Mouse (Mus musculus) neural tube, embryonic 11.5 days (tissue): ENCODE measurements around the gene Etv2. TPM values are rescaled to one million over a fixed set of nuclear protein-coding genes. Genes with fewer than 3 reads are reported as not detected.

Source experiments
- ATAC-seq: fragments of 200-750 bp; cut with Nextera tagmentation; 2 replicates; pipeline ENCODE4 v1.8.0; 2017; ENCODE audit warnings: moderate number of reproducible peaks, mild to moderate bottlenecking, moderate TSS enrichment, moderate library complexity; ENCODE audit not compliant: insufficient read depth, low FRiP score, low TSS enrichment
- DNase-seq: peaks from one replicate; pipeline ENCODE4 v3.0.0-alpha.2; 2015; ENCODE audit warnings: low spot score
- H3K27ac ChIP-seq: fragments of 300-500 bp; sonication (generic); 2 replicates; pipeline ENCODE4 v1.5.1; 2014; ENCODE audit warnings: low read depth, mild to moderate bottlenecking, low read length
- H3K27me3 ChIP-seq: fragments of 300-500 bp; sonication (generic); 2 replicates; pipeline ENCODE4 v1.6.1; 2014; ENCODE audit warnings: mild to moderate bottlenecking, low read length, mixed read lengths; ENCODE audit not compliant: control insufficient read depth, insufficient read depth
- H3K36me3 ChIP-seq: fragments of 300-500 bp; sonication (generic); 2 replicates; pipeline ENCODE4 v1.6.1; 2014; ENCODE audit warnings: mild to moderate bottlenecking, low read length, moderate library complexity, mixed read lengths; ENCODE audit not compliant: control insufficient read depth, insufficient read depth
- H3K4me1 ChIP-seq: fragments of 300-500 bp; sonication (generic); 2 replicates; pipeline ENCODE4 v1.6.1; 2014; ENCODE audit warnings: low read length, mixed read lengths; ENCODE audit not compliant: control insufficient read depth, insufficient read depth
- H3K4me2 ChIP-seq: fragments of 300-500 bp; sonication (generic); 2 replicates; pipeline ENCODE4 v1.6.1; 2014; ENCODE audit warnings: low read depth, mild to moderate bottlenecking, moderate library complexity
- H3K4me3 ChIP-seq: fragments of 300-500 bp; sonication (generic); 2 replicates; pipeline ENCODE4 v1.5.1; 2014; ENCODE audit warnings: low read depth, low read length
- H3K9ac ChIP-seq: fragments of 300-500 bp; sonication (generic); 2 replicates; pipeline ENCODE4 v1.6.1; 2014; ENCODE audit warnings: mild to moderate bottlenecking, low read length
- H3K9me3 ChIP-seq: fragments of 300-500 bp; sonication (generic); 2 replicates; pipeline ENCODE4 v1.6.1; 2016; ENCODE audit warnings: low read length; ENCODE audit not compliant: control insufficient read depth
- WGBS: fragments of 180-500 bp; shearing (Covaris S2); extraction: QIAGEN DNeasy Blood & Tissue Kit; methylation state at CpG from one replicate; pipeline ENCODE4 v1.1.7; 2014; 5-methylcytosine and 5-hydroxymethylcytosine counted together
- polyA plus RNA-seq: library from polyadenylated mRNA; unstranded; fragments of >200 nt; fragmentation: Nextera tagmentation; extraction: Ambion mirVana; gene quantifications from 2 replicates; pipeline ENCODE4 v1.2.1, GENCODE M21; 2014

The Etv2 gene
- polyA plus RNA-seq, 1 experiment from 2014 or later: not detected

DNA sequence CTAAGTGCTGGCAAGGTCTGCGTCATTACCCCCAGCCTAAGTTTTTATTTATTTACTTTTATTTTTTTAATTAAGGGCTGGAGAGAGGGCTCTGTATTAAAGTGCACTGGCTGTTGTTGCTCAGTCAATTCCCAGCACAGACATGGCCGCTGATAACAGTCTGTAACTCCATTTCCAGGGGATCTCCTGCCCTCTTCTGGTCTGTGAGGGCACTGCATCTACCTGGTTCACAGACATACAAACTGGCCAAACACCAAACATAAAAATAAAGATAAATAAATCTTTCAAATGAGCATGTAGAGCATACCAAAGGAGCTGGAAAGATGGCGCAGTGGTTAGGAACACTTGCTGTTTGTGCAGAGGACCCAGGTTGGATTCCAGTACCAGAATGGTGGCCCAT lies 16.4 kb downstream of the Etv2 start:
- Histone ChIP-seq H3K27ac (no peak overlapping the region), H3K27me3 (no peaks in the 10 kb centered on the region), H3K4me1 (no peaks in the 10 kb centered on the region), H3K36me3 (peaks cover 23% of the 10 kb centered on the region), H3K9ac (no peak overlapping the region), H3K4me3 (no peak overlapping the region), H3K9me3 (no peaks in the 10 kb centered on the region), H3K4me2 (no peak overlapping the region)
- 89% methylated on average over 3 of the region's 3 CpGs for WGBS
- DNase-seq (no peak), ATAC-seq (no peak)

DNA sequence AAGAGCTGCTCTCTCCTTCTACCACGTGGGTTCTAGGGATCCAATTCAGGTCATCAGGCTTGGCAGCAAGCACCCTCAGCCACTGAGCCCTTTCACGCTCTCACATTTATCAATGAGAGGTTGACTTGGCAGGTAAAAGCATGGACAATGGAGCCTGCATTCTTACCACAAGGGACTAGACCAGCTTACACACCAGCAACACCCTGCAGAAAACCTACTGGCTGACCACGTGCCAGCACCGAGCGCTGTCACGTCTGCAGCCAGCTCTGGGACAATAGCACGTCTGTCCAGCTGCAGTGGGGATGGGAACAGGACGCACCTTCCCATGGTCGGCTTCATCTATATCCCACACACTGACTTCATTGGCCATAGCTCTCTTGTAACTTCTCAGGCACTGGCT lies 17.0 kb downstream of the Etv2 start:
- H3K9ac ChIP-seq: no peak overlapping the region
- H3K27ac ChIP-seq: no peak overlapping the region
- no peaks in the 10 kb centered on the region for H3K9me3 ChIP-seq
- no peaks in the 10 kb centered on the region for H3K27me3 ChIP-seq
- H3K4me2 ChIP-seq: no peak overlapping the region
- H3K4me3 ChIP-seq: no peak overlapping the region
- no peaks in the 10 kb centered on the region for H3K4me1 ChIP-seq
- no peak for ATAC-seq
- DNase-seq: no peak
- H3K36me3 ChIP-seq: peaks cover 23% of the 10 kb centered on the region
- 97% methylated on average over 9 of the region's 9 CpGs for WGBS

DNA sequence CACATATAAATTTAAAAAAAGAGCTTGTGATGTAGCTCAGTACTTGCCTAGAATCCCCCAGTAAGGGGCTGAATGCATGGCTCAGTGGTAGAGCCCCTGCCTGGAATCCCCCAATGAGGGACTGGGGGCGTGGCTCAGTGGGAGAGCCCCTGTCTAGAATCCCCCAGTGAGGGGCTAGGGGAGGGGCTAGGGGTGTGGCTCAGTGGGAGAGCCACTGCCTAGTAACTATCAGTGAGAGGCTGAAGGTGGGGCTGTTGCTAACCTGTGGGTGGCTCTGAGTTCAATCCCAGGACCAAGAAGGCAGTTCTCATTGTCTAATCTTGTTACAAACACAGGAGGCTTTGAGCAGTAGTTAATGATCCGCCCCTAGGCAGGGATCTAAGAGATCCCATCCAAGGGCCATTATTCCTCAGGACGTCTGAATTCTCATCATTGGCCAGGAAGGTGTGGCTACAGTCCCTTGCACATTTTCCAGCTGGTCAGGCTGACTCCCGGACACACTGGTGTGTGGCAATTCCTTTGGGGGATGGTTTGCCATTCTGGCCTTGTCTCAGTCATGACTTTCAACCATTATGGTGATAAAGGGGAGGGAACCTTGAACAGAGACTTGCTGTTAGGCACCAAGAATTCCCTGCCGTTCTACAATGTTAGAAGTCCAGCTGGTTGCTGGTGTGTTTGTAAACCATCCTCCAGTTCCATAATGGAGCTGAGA lies 20.4 kb downstream of the Etv2 start:
- H3K36me3 ChIP-seq: peaks cover 12% of the 10 kb centered on the region
- 56% methylated on average over 5 of the region's 5 CpGs for WGBS
- H3K4me2 ChIP-seq: no peak overlapping the region
- no peak for ATAC-seq
- no peaks in the 10 kb centered on the region for H3K9me3 ChIP-seq
- H3K27ac ChIP-seq: no peak overlapping the region
- no peak overlapping the region for H3K4me3 ChIP-seq
- no peak overlapping the region for H3K9ac ChIP-seq
- DNase-seq: no peak
- H3K4me1 ChIP-seq: no peaks in the 10 kb centered on the region
- H3K27me3 ChIP-seq: no peaks in the 10 kb centered on the region

DNA sequence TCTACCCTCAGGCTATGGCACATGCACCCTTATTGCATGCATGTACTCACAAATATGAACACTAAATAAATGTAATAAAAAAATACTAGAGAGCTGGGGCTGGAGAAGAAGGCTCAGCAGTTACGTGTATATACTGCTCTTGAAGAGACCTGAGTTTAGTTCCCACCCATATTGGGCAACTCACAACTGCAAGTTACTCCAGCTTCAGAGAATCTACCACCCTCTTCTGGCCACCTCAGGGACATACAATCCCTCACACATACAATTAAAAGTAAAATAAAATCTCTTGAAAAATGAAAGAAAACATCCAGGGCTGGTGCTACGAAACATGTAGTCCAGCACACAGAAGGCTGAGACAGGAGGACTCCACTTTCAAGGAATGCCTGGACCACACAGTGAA lies 21.2 kb downstream of the Etv2 start:
- H3K4me2 ChIP-seq: no peak overlapping the region
- 81% methylated on average over 2 of the region's 2 CpGs for WGBS
- H3K9me3 ChIP-seq: no peaks in the 10 kb centered on the region
- H3K27me3 ChIP-seq: no peaks in the 10 kb centered on the region
- peaks cover 11% of the 10 kb centered on the region for H3K36me3 ChIP-seq
- H3K9ac ChIP-seq: no peak overlapping the region
- no peaks in the 10 kb centered on the region for H3K4me1 ChIP-seq
- H3K4me3 ChIP-seq: no peak overlapping the region
- ATAC-seq: no peak
- no peak for DNase-seq
- H3K27ac ChIP-seq: no peak overlapping the region

DNA sequence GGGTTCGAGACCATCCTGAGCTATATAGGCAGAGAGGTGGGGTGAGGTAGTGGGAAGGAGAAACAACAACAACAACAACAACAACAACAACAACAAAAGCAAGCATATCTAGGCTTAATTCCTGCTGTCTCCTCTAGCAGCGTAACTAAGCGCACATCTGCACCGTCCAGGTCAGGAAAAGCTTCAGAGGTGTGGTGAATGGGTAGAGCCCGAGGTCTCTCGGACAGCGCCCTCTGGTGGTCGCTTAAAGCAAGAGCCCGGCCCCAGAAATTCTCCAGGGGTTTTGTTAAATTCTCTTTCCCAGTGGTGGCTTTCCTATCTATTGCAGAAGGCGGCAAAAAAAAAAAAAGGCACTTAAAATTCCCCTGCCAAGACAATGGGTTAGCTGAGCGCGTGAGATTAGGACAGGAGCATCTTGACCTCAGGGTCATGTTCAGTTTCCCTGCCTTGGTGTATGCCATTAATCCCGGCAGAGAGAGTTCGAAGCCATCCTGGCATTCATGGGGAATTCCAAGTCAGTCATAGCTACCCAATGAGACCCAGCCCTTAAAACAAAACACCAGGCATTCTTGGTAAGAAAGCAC lies 22.0 kb downstream of the Etv2 start:
- DNase-seq (peak; percentile 68), ATAC-seq (peak; percentile 55; the same call in 1 of the 2 replicates)
- Histone ChIP-seq H3K9me3 (no peaks in the 10 kb centered on the region), H3K4me3 (no peak overlapping the region), H3K27me3 (no peaks in the 10 kb centered on the region), H3K27ac (no peak overlapping the region), H3K4me1 (no peaks in the 10 kb centered on the region), H3K4me2 (no peak overlapping the region), H3K36me3 (peaks cover 3% of the 10 kb centered on the region), H3K9ac (no peak overlapping the region)
- 29% methylated on average over 14 of the region's 14 CpGs for WGBS

DNA sequence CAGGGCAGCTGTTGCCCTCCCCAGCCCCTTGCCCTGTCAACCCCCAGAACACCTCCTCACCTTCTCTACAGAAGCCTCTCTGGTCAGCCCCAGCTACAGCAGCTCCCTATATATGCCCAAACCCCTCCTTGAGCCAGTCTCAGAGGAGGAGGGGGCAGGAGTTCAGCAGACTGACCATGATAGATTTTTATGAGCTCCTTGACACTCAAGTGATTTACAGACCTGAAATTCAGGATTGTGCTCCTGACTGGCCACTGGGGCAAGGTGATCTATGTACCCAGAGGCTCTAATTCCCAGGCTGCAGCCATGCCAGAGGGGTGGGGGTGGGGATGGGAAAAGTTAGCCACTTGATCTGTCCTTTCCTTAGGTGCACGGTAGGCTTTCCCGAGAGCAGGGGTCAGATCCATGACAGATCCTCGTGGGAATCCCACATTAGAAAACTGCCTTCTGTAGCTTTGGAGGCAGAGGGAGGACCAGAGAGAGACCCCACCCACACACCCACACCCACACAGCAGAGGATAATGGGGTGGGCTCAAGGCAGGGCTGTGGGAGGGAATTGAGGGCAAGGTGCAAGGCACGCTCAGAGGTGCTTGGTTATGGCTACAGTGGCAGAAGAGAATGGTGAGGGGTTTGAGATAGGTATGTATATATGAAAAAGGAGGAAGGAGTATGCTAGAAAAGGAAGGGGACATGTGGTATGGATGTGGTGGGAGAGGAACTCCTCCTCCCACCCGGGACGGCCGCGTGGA lies 22.8 kb downstream of the Etv2 start, which contains the start of gene Upk1a:
Upk1a (minus strand) TSS at position 194 of the 749 bp plus-strand sequence.
- no peaks in the 10 kb centered on the region for H3K4me1 ChIP-seq
- no peak within 1 kb of the TSS for H3K4me3 ChIP-seq
- 0 out of 2 replicates have a peak, but pooled peaks cover 3% of the 10 kb centered on the region for H3K36me3 ChIP-seq
- no peak within 1 kb of the TSS for H3K27ac ChIP-seq
- H3K27me3 ChIP-seq: no peaks in the 10 kb centered on the region
- DNase-seq (no peak), ATAC-seq (no peak)
- H3K9ac ChIP-seq: no peak within 1 kb of the TSS
- no peaks in the 10 kb centered on the region for H3K9me3 ChIP-seq
- WGBS: 67% methylated on average over 8 of the region's 8 CpGs
- H3K4me2 ChIP-seq: no peak within 1 kb of the TSS

DNA sequence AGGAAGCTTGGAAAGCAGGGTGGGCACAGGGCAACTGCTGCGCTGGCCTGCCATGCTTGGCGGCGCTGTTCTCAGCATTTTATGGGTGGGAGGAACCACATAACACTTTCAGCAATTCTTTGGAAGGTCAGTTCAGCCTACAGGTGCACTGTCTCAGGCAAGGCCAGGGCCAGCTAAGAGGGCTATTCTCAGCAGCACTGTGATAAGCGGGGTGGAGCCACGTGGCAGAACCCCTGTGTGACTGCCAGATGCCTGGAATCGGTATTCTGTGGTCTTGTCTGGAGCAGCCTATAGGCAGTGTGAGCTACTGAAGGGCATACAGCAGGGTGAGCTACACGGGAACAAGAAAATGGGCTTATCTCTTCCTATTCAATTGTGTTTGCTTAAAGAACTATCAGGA lies 25.6 kb downstream of the Etv2 start:
- Histone ChIP-seq H3K27ac (no peak overlapping the region), H3K9me3 (no peaks in the 10 kb centered on the region), H3K4me2 (no peak overlapping the region), H3K36me3 (no peaks in the 10 kb centered on the region), H3K4me1 (no peaks in the 10 kb centered on the region), H3K4me3 (no peak overlapping the region), H3K27me3 (no peaks in the 10 kb centered on the region), H3K9ac (no peak overlapping the region; the same call in 1 of the 2 replicates)
- DNase-seq (no peak), ATAC-seq (no peak)
- WGBS: 65% methylated on average over 7 of the region's 7 CpGs

DNA sequence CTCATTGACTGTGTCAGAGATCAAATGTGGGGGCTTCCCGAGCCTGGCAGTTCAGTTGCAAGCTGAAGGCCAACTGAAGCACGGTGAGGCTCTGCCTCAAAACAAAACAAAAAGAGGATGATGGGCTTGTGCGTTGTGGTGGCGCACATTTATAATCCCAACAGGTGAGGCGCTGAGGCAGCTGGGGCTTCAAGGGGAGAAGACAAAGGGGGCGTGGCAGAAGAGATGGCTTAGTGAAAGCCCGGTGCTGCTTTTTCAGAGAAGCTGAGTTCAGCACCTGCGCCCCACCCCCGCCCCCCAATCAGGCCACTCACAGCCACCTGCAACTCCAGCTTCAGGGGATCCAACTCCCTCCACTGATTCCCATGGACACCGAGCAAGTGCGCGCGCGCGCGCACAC lies 27.2 kb downstream of the Etv2 start:
- DNase-seq (no peak), ATAC-seq (no peak)
- Histone ChIP-seq H3K9me3 (no peaks in the 10 kb centered on the region), H3K9ac (no peak overlapping the region), H3K36me3 (no peaks in the 10 kb centered on the region), H3K27me3 (no peaks in the 10 kb centered on the region), H3K4me1 (no peaks in the 10 kb centered on the region), H3K27ac (no peak overlapping the region), H3K4me2 (no peak overlapping the region), H3K4me3 (no peak overlapping the region)
- WGBS: 47% methylated on average over 16 of the region's 16 CpGs
